Mouse (Mus musculus): ENCODE results near the gene Wdr1. TPM values are rescaled to one million over a fixed set of nuclear protein-coding genes. Genes with fewer than 3 reads are reported as not detected.
"Not testable (repeated sequence)": the region's sequence is repeated elsewhere in the genome, so short reads cannot be mapped to it uniquely, and the experiment has no call there.

The Wdr1 gene
- 188 and 191 TPM in 2 replicates for polyA plus RNA-seq (2016; fragmentation: Nextera tagmentation; extraction: Ambion mirVana)

DNA sequence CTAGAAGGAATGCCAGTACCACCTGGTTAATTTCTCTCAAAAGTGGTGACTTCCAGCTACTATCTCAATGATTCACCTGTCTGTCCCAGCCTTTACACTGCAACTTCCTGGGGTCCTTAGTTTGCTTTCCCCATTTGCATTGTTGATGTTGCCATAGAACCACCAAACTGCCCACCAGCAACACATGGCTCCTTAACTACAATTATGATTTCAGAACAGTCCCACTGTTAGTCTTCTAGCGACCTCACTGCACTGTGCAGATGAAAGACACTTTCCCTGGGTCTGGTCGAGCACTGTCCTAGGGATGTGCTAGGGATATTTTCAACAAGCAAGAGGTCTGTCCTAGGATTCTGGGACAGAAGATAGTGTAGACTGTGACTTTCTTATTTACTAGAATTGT is at the start of gene Wdr1:
TSS of gene Wdr1 (minus strand) at position 101 of the 400 bp plus-strand sequence.
- no peak for ATAC-seq (ENCODE audit: insufficient number of reproducible peaks, insufficient read depth, low FRiP score, low TSS enrichment, low read depth)
- Histone ChIP-seq H3K9me3 (no peaks in the 10 kb centered on the region), H3K36me3 (peaks cover 20% of the 10 kb centered on the region), H3K9ac (replicated peaks) (peak within 1 kb of the TSS; percentile 91), H3K27ac (peak within 1 kb of the TSS; percentile 98), H3K4me2 (peak within 1 kb of the TSS; percentile 83), H3K27me3 (no peaks in the 10 kb centered on the region), H3K4me1 (replicated peaks) (peaks cover 37% of the 10 kb centered on the region), H3K4me3 (replicated peaks) (peak within 1 kb of the TSS; percentile 92)
- 80% methylated on average over 2 of the region's 2 CpGs for WGBS

DNA sequence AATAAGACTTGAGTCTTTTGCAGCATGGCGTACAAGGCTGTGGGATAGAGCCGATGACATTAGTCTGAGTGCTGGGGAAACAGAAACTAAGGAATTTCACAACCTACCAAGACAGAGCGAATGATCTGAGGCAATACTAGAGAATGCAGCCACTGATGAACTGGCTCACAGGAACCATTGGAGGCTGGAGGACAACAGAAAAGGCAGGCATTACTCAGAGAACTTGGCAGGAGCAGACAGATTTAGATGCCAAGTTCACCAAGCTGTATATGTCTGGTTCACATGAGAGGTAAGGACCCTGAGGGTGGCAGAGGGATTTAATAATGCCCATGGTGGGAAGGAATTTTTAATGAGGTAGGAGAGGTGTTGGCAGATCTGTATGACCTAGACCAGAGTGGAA is 48.1 kb upstream of the Wdr1 start:
- Histone ChIP-seq H3K27me3 (no peaks in the 10 kb centered on the region), H3K9ac (replicated peaks) (no peak overlapping the region), H3K27ac (no peak overlapping the region), H3K4me3 (replicated peaks) (no peak overlapping the region), H3K4me1 (replicated peaks) (no peaks in the 10 kb centered on the region), H3K9me3 (no peaks in the 10 kb centered on the region), H3K36me3 (no peaks in the 10 kb centered on the region), H3K4me2 (no peak overlapping the region)
- 84% methylated on average over 3 of the region's 3 CpGs for WGBS
- ATAC-seq (ENCODE audit: insufficient number of reproducible peaks, insufficient read depth, low FRiP score, low TSS enrichment, low read depth) = no peak

DNA sequence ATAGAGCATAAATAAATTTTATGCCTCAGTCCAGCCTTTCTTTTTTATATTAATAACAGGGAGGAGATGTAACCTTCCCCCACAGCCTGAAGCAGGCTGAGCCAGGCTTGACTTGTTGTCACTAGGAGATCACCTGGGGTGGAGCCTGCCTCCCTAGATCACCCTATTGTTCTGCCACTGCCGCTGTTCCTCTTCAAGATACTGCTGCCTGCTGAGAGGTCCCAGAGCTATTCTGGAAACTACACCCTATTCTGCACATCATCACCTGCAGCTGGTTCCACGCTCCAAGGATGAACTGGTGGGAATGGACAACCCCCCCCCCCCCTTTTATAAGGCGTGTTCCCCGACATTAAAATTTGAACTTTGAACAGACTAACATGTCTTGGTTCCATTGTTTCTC is 45.2 kb upstream of the Wdr1 start:
- not testable (repeated sequence) for H3K4me1 ChIP-seq (replicated peaks)

DNA sequence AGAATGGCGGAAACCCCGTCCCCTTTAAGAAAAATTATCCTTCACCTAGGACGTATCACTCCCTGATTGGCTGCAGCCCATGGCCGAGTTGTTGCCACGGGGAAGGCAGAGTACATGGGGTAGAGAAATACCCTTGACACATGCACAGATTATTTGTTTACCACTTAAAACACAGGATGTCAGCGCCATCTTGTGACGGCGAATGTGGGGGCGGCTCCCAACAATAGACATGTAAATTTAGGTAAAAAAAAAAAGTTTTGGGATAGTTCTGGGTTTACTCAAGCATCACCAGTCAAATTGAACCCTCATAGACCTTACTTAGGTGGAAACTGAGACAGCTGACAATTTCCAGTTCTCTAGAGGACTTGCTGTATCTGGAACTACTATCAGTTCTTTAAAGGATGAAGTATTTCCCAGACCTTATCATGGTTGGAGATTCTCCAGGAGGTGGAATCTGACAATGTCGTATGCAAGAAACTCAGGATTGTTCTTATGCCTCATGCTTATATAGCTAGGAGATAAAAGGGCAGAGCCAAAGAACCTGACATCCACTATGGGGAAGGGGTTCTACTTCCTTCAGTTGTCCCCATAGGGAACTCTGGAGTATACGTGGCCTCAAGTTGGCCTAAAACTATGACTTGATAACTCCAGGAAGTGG is 35.8 kb upstream of the Wdr1 start:
- Histone ChIP-seq H3K27me3 (no peaks in the 10 kb centered on the region), H3K9me3 (no peaks in the 10 kb centered on the region), H3K27ac (no peak overlapping the region; the same call in 1 of the 2 replicates), H3K9ac (replicated peaks) (no peak overlapping the region), H3K4me1 (replicated peaks) (no peaks in the 10 kb centered on the region), H3K36me3 (no peaks in the 10 kb centered on the region), H3K4me3 (replicated peaks) (peak overlapping the region; percentile 29), H3K4me2 (no peak overlapping the region)
- WGBS = 61% methylated on average over 11 of the region's 11 CpGs
- no peak for ATAC-seq (ENCODE audit: insufficient number of reproducible peaks, insufficient read depth, low FRiP score, low TSS enrichment, low read depth)

More for the DNA sequence above, 45.2 kb upstream of the Wdr1 start:
- 84% methylated on average over 4 of the region's 4 CpGs for WGBS
- not testable (repeated sequence) for H3K4me3 ChIP-seq (replicated peaks); ATAC-seq (ENCODE audit: insufficient number of reproducible peaks, insufficient read depth, low FRiP score, low TSS enrichment, low read depth); H3K27me3 ChIP-seq; H3K9ac ChIP-seq (replicated peaks); H3K9me3 ChIP-seq; H3K36me3 ChIP-seq; H3K4me2 ChIP-seq; H3K27ac ChIP-seq

DNA sequence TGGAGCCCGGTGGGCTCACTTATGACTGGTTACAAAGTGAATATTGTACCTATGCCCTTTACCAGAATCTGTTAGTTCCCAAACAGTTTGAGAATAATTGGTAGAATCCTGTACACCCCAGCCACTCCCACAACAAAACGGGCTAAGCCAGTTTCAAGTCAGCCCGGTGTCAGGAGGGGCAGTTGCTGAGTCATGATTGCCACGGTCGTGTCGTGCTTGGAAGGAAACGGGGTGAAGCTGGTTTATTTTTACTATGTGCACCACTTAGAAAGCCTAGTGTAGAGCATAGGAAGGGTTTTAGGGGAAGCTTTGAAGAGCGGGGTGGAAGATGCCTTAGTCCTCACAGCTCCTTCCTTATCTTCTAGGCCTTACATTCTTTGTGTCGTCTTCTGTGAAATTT is 25.9 kb upstream of the Wdr1 start:
- 65% methylated on average over 9 of the region's 9 CpGs for WGBS
- no peak overlapping the region for H3K9ac ChIP-seq (replicated peaks)

DNA sequence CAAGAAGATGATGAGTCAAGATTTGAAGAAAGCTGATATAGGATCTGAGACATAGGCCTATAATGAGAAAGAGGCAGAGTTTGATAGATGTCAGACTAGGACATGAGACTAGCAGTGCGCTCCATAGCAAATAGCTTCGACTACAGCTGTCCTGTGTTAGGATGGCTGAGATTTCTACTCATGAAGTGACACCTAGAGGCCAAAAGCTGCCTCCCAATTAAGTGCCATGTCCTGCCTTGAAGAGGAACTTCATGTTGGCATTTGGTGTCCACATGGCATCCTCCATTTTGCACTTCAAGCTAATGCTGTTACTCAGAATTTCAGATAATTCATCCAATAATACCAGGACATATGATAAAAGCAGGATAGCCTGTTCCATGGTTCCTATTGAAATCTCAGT is 22.4 kb upstream of the Wdr1 start:
- no peak for ATAC-seq (ENCODE audit: insufficient number of reproducible peaks, insufficient read depth, low FRiP score, low TSS enrichment, low read depth)
- Histone ChIP-seq H3K9me3 (no peaks in the 10 kb centered on the region), H3K27ac (no peak overlapping the region), H3K4me3 (replicated peaks) (no peak overlapping the region), H3K4me1 (replicated peaks) (no peaks in the 10 kb centered on the region), H3K36me3 (no peaks in the 10 kb centered on the region), H3K27me3 (no peaks in the 10 kb centered on the region), H3K4me2 (no peak overlapping the region), H3K9ac (replicated peaks) (no peak overlapping the region)
- WGBS = 78% methylated on average over 2 of the region's 2 CpGs

More for the DNA sequence above, 25.9 kb upstream of the Wdr1 start:
- Histone ChIP-seq H3K9me3 (no peaks in the 10 kb centered on the region), H3K4me2 (no peak overlapping the region), H3K27me3 (no peaks in the 10 kb centered on the region), H3K4me3 (replicated peaks) (no peak overlapping the region), H3K27ac (no peak overlapping the region), H3K4me1 (replicated peaks) (no peaks in the 10 kb centered on the region), H3K36me3 (no peaks in the 10 kb centered on the region)
- no peak for ATAC-seq (ENCODE audit: insufficient number of reproducible peaks, insufficient read depth, low FRiP score, low TSS enrichment, low read depth)

DNA sequence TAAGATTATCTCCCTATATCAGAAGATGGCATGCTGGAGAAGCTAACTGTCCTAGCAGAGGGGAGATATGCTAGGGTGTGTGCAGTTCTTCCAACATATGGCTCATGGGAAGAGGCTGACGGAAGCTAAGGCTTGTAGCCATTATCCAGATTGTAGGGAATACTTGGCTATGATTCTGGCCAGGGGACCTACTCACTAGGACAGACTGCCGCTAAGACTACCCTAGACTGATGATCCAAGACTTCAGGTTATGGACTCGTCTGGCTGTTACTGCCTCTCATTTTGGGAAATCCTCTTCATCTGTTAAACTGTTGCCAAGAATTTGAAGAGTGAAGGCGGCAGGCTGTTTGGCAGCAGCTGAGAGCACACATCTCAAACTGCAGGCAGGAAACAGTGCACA is 20.0 kb upstream of the Wdr1 start:
- no peak overlapping the region for H3K4me3 ChIP-seq (replicated peaks)
- WGBS = 84% methylated on average over 4 of the region's 4 CpGs
- no peak overlapping the region for H3K9ac ChIP-seq (replicated peaks)
- no peaks in the 10 kb centered on the region for H3K4me1 ChIP-seq (replicated peaks)
- no peak for ATAC-seq (ENCODE audit: insufficient number of reproducible peaks, insufficient read depth, low FRiP score, low TSS enrichment, low read depth)
- no peak overlapping the region for H3K4me2 ChIP-seq
- H3K27me3 ChIP-seq = no peaks in the 10 kb centered on the region
- H3K27ac ChIP-seq = no peak overlapping the region
- no peaks in the 10 kb centered on the region for H3K36me3 ChIP-seq
- no peaks in the 10 kb centered on the region for H3K9me3 ChIP-seq

DNA sequence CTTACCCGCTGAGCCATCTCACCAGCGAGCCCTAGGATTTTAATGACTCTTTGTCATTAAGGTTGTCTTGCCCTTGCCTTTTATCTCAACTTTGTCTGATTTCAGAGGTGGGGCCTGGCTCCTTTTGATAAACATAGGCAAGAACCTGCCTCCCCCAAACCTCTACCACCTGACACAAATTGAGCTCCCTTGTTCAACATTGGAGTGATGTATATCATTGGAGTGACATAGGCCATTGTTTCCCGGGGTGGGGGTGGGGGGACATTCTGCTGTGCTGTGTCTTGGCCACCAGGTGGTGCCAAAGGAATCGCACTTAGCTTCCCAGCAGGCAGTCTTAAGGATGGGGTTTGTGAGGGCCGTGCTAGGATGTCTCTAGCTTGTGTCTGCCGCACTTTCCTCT is 17.7 kb upstream of the Wdr1 start:
- Histone ChIP-seq H3K4me3 (replicated peaks) (no peak overlapping the region), H3K4me1 (replicated peaks) (no peaks in the 10 kb centered on the region), H3K27ac (no peak overlapping the region), H3K9me3 (no peaks in the 10 kb centered on the region), H3K36me3 (no peaks in the 10 kb centered on the region), H3K9ac (replicated peaks) (no peak overlapping the region), H3K27me3 (no peaks in the 10 kb centered on the region), H3K4me2 (no peak overlapping the region)
- whole genome bisulfite sequencing = 34% methylated on average over 6 of the region's 6 CpGs
- ATAC-seq (ENCODE audit: insufficient number of reproducible peaks, insufficient read depth, low FRiP score, low TSS enrichment, low read depth) = no peak

DNA sequence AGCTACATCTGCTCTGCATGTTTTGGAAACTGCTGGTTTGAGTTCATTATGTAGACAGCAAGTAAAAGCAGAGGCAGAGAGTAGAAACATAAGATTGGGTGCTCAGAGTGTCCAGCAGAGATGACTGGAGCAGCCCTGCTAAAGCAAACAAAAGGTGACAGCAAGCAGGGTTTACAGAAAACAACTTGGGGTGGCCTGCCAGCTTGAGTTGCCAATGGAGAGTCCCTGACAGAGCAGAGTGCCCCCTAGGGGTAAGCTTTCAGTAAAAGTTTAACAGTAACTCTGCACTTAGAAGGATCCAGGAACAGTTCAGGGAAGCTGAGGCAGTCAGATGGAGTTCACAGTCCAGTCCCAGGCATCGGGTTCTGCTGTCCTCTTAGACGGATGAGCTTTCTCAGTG is 7.9 kb upstream of the Wdr1 start:
- Histone ChIP-seq H3K27me3 (no peaks in the 10 kb centered on the region), H3K9me3 (no peaks in the 10 kb centered on the region), H3K9ac (replicated peaks) (no peak overlapping the region), H3K36me3 (no peaks in the 10 kb centered on the region), H3K4me2 (no peak overlapping the region), H3K4me3 (replicated peaks) (no peak overlapping the region), H3K27ac (no peak overlapping the region), H3K4me1 (replicated peaks) (no peaks in the 10 kb centered on the region)
- ATAC-seq (ENCODE audit: insufficient number of reproducible peaks, insufficient read depth, low FRiP score, low TSS enrichment, low read depth) = no peak
- WGBS = 74% methylated on average over 2 of the region's 2 CpGs

DNA sequence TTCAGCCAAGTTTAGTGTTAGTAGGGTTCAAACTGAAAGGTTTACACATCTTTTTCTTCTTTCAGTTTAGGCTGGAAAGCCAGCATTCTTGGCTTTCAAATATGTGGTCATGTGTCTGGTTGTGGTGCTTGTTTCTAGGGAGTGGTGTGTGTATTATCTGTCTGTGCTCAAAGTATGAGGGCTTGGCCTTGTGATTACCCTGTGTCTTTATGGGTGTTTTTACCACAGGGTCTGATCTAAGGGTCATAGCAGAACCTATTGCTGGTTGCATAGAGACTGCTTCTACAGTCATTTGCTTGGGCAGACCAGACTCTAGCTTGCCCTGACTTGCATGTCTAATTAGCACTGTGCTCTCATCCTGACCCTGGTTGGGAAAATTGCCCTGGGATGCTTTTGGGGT is 5.6 kb upstream of the Wdr1 start:
- ATAC-seq (ENCODE audit: insufficient number of reproducible peaks, insufficient read depth, low FRiP score, low TSS enrichment, low read depth) = no peak
- Histone ChIP-seq H3K4me2 (no peak overlapping the region), H3K4me3 (replicated peaks) (no peak overlapping the region), H3K27ac (no peak overlapping the region), H3K9me3 (no peaks in the 10 kb centered on the region), H3K27me3 (no peaks in the 10 kb centered on the region), H3K9ac (replicated peaks) (no peak overlapping the region), H3K4me1 (replicated peaks) (no peaks in the 10 kb centered on the region), H3K36me3 (no peaks in the 10 kb centered on the region)

DNA sequence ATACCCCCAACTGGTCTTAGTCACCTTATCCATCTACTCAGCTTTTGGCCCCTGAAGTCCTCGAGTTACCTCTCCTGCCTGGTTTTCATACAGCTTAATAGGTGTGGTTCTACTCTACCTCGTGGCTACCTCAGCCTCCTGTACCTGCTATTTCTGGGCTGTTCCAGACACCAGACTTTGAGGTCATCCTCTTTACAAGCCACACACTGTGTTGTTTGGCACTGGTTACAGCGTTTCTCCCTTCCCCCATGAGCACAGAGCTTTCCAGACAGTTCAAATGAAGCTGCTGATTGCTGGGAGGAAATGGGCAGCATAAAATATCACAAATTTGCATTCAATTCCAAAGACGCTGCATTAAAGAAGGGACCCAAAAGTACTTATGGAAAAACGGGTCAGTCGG is 1.8 kb upstream of the Wdr1 start:
- H3K4me2 ChIP-seq = no peak overlapping the region
- H3K36me3 ChIP-seq = peaks cover 3% of the 10 kb centered on the region; the same call in 1 of the 2 replicates
- WGBS = 73% methylated on average over 6 of the region's 6 CpGs
- no peak overlapping the region for H3K27ac ChIP-seq
- no peak overlapping the region for H3K9ac ChIP-seq (replicated peaks)
- no peak for ATAC-seq (ENCODE audit: insufficient number of reproducible peaks, insufficient read depth, low FRiP score, low TSS enrichment, low read depth)
- no peak overlapping the region for H3K4me3 ChIP-seq (replicated peaks)
- peaks cover 21% of the 10 kb centered on the region for H3K4me1 ChIP-seq (replicated peaks)
- H3K9me3 ChIP-seq = no peaks in the 10 kb centered on the region
- no peaks in the 10 kb centered on the region for H3K27me3 ChIP-seq

DNA sequence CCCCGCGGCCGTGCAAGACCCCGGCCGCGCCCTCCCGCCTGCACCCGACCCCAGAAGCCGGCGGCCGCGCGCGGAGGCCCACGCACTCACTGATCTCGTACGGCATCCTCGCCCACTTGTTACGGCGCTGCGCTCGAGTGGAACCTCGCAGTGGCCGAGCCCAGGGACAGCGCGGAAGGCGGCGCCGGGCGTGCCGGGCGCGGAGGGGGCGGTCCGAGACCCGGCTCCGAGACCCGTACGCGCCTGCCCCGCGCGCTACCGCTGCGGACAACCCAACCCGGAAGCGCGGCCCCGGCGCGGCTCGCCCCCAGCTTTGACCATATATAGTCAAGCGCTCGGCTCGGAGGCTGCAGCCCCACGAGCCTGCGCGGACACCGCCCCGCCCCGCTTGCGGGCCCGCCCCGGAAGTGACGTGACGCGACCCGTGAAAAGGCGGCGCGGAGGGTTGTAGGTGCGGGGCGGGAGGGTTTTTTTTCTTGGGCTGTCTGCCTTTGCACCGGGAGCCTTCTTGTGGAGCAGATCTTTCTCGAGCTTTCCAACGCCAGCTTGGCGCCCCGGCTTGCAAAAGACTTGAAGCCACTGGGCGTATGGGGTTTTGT is 1.5 kb downstream of the Wdr1 start:
- peak overlapping the region; percentile 91 for H3K9ac ChIP-seq (replicated peaks)
- no peaks in the 10 kb centered on the region for H3K9me3 ChIP-seq
- H3K27me3 ChIP-seq = no peaks in the 10 kb centered on the region
- peak overlapping the region; percentile 92 for H3K4me3 ChIP-seq (replicated peaks)
- H3K4me1 ChIP-seq (replicated peaks) = peaks cover 37% of the 10 kb centered on the region
- WGBS = under 1% methylated on average over 76 of the region's 79 CpGs
- peak overlapping the region; percentile 98 for H3K27ac ChIP-seq
- peaks cover 33% of the 10 kb centered on the region for H3K36me3 ChIP-seq
- ATAC-seq (ENCODE audit: insufficient number of reproducible peaks, insufficient read depth, low FRiP score, low TSS enrichment, low read depth) = peak; percentile 97
- H3K4me2 ChIP-seq = peak overlapping the region; percentile 83

All from limb, embryonic 12.5 days (tissue).